Comparison of ENCODE assay signal across 17 mouse cellular contexts in the genomic region with DNA sequence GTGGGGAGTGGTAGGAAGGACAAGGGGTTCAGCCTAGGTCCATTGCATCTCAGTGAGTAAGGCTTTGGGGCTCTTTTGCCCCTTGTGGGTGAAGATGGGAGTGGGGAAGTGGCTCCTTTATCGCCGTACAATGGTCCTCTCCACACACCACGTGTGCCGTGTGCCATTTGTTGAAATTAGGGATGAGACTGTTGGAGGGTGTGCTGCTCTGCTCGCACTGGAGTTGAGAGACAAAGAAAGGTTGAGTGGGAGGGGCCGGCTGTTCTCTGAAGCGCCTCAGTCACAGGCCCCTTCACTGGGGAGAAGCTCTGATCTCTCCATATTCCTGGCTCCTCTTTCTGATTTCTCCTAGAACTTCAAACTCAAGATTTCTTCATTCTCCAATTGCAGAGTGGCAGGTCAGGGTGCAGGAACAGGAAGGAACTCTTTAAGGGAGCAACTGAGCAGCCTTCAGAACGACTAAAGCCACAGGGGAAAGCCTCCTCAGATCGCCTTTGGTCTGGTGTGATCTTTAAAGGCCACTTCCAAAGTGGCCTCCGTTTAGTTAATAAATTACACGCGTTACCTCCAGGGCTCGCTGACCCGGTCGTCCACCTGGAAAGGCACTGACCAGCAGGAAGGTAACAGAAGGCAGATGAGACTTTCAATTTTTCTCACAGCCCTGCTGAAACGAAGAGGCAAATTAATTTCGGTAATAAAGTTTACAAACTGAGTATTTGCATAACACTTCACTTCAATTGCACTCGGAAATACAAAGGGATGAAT.
DNase-seq lines count a peak whose midpoint lies in the region; ATAC-seq lines count a peak whose summit lies in the region.
"Had no signal": no experiment of that assay in that cellular context is flagged by ENCODE, and none has a peak within 500 bp of the region (broad histone marks: within the 10 kb centered on the region; RNA-seq: fewer than 3 reads in every experiment).

No protein-coding gene starts in this region.

- H3K9me3 ChIP-seq in midbrain, embryonic 11.5 days (ENCODE audit: control insufficient read depth, low read length) = no peaks in the 10 kb centered on the region
- no peaks in the 10 kb centered on the region for H3K9me3 ChIP-seq in midbrain, embryonic 14.5 days (ENCODE audit: control insufficient read depth, low read length)
- H3K9me3 ChIP-seq in kidney, embryonic 14.5 days (ENCODE audit: control insufficient read depth, low read length) = no peaks in the 10 kb centered on the region
- H3K9me3 ChIP-seq: heart, embryonic 10.5 days; liver, embryonic 13.5 days; midbrain, embryonic 15.5 days had no signal

- no peak overlapping the region for H3K4me2 ChIP-seq in midbrain, embryonic 11.5 days
- H3K4me2 ChIP-seq in midbrain, embryonic 14.5 days (ENCODE audit: low read length) = no peak overlapping the region
- peak overlapping the region; percentile 18; the same call in 1 of the 2 replicates for H3K4me2 ChIP-seq in kidney, embryonic 14.5 days (replicated peaks; ENCODE audit: low read depth, low read length)
- H3K4me2 ChIP-seq: liver, embryonic 13.5 days; midbrain, embryonic 15.5 days had no signal

- ATAC-seq in midbrain, embryonic 11.5 days (ENCODE audit: low FRiP score) = 0 out of 2 replicates have a peak, but pooled peaks have one; percentile 28
- no peak for ATAC-seq in midbrain, embryonic 14.5 days (ENCODE audit: low FRiP score, low TSS enrichment)
- peak; percentile 51; the same call in 1 of the 2 replicates for ATAC-seq in kidney, embryonic 14.5 days (ENCODE audit: low FRiP score, low TSS enrichment)
- no peak for ATAC-seq in monocyte, adult 5-6 weeks (replicated peaks; ENCODE audit: insufficient number of reproducible peaks, low FRiP score, low TSS enrichment, poor library complexity, severe bottlenecking)
- ATAC-seq: forebrain, postnatal 0 days; lung, postnatal 0 days; midbrain, embryonic 15.5 days had no signal

- no peak overlapping the region for H3K9ac ChIP-seq in midbrain, embryonic 11.5 days (ENCODE audit: low read length)
- H3K9ac ChIP-seq in midbrain, embryonic 14.5 days (replicated peaks; ENCODE audit: low read length) = no peak overlapping the region
- no peak overlapping the region for H3K9ac ChIP-seq in kidney, embryonic 14.5 days (ENCODE audit: low read depth, low read length)
- H3K9ac ChIP-seq: forebrain, postnatal 0 days; liver, embryonic 13.5 days; midbrain, embryonic 15.5 days had no signal

- no peak overlapping the region for H3K4me3 ChIP-seq in midbrain, embryonic 11.5 days (ENCODE audit: low read depth, low read length)
- no peak overlapping the region for H3K4me3 ChIP-seq in midbrain, embryonic 14.5 days (replicated peaks; ENCODE audit: low read depth, low read length)
- no peak overlapping the region for H3K4me3 ChIP-seq in kidney, embryonic 14.5 days (ENCODE audit: low read length)
- H3K4me3 ChIP-seq: heart, embryonic 10.5 days; layer of hippocampus, adult 2 months; liver, embryonic 13.5 days; midbrain, embryonic 15.5 days had no signal

- no peaks in the 10 kb centered on the region for H3K4me1 ChIP-seq in midbrain, embryonic 11.5 days (ENCODE audit: control insufficient read depth, insufficient read depth, low read length)
- no peaks in the 10 kb centered on the region for H3K4me1 ChIP-seq in midbrain, embryonic 14.5 days (ENCODE audit: control insufficient read depth, insufficient read depth, low read length)
- H3K4me1 ChIP-seq in kidney, embryonic 14.5 days (ENCODE audit: control insufficient read depth, insufficient read depth, low read length) = 0 out of 2 replicates have a peak, but pooled peaks cover 26% of the 10 kb centered on the region
- H3K4me1 ChIP-seq: midbrain, embryonic 15.5 days had no signal

- peak; percentile 82 for DNase-seq in midbrain, embryonic 11.5 days (ENCODE audit: low spot score, missing footprints)
- no peak for DNase-seq in midbrain, embryonic 14.5 days
- DNase-seq in kidney, postnatal 36 days = peak; percentile 70 to 77
- DNase-seq in cerebellum, adult 9-11 months = no peak
- DNase-seq in urinary bladder, adult 2 months (ENCODE audit: low spot score) = no peak
- DNase-seq: cerebellum, adult 9-10 months; forebrain, postnatal 0 days; gastrocnemius, postnatal 36 days; layer of hippocampus, postnatal 36 days; liver, embryonic 13.5 days; retina, postnatal 1 day had no signal

- no peaks in the 10 kb centered on the region for H3K36me3 ChIP-seq in midbrain, embryonic 11.5 days (ENCODE audit: control insufficient read depth, insufficient read depth, low read length)
- H3K36me3 ChIP-seq in midbrain, embryonic 14.5 days (ENCODE audit: control insufficient read depth, insufficient read depth, low read length) = no peaks in the 10 kb centered on the region
- no peaks in the 10 kb centered on the region for H3K36me3 ChIP-seq in kidney, embryonic 14.5 days (ENCODE audit: control insufficient read depth, insufficient read depth, low read length)
- H3K36me3 ChIP-seq: heart, embryonic 10.5 days; liver, embryonic 13.5 days; midbrain, embryonic 15.5 days had no signal

- no peaks in the 10 kb centered on the region for H3K27me3 ChIP-seq in midbrain, embryonic 11.5 days (ENCODE audit: control insufficient read depth, insufficient read depth, low read length)
- no peaks in the 10 kb centered on the region for H3K27me3 ChIP-seq in midbrain, embryonic 14.5 days (ENCODE audit: control insufficient read depth, insufficient read depth, low read length)
- no peaks in the 10 kb centered on the region for H3K27me3 ChIP-seq in kidney, embryonic 14.5 days (ENCODE audit: control insufficient read depth, insufficient read depth, low read length)
- H3K27me3 ChIP-seq: liver, embryonic 13.5 days; midbrain, embryonic 15.5 days had no signal

- 63% methylated on average over 18 of the region's 18 CpGs for WGBS in midbrain, embryonic 11.5 days
- 52% methylated on average over 18 of the region's 18 CpGs for WGBS in midbrain, embryonic 14.5 days
- WGBS in kidney, embryonic 14.5 days = 16% methylated on average over 18 of the region's 18 CpGs

- no peak overlapping the region for H3K27ac ChIP-seq in midbrain, embryonic 11.5 days (ENCODE audit: low read depth, low read length)
- H3K27ac ChIP-seq in midbrain, embryonic 14.5 days (replicated peaks; ENCODE audit: low read depth, low read length) = no peak overlapping the region
- H3K27ac ChIP-seq in kidney, embryonic 14.5 days (ENCODE audit: low read depth, low read length) = peak overlapping the region; percentile 76; the same call in 1 of the 2 replicates
- H3K27ac ChIP-seq: heart, embryonic 10.5 days; layer of hippocampus, adult 2 months; liver, embryonic 13.5 days; midbrain, embryonic 15.5 days had no signal

Comparison
In these comparisons a context has a peak if more than half of its experiments do, and no peak if none do; other contexts are left out.
1. ATAC-seq: peak in midbrain, embryonic 11.5 days (single experiment) and kidney, embryonic 14.5 days (single experiment); none in midbrain, embryonic 14.5 days (single experiment) and monocyte, adult 5-6 weeks (single experiment).
2. DNase-seq: peak in midbrain, embryonic 11.5 days (single experiment) and kidney, postnatal 36 days (2 of 2); none in midbrain, embryonic 14.5 days (single experiment), cerebellum, adult 9-11 months (single experiment) and urinary bladder, adult 2 months (single experiment).